Mouse (Mus musculus): ENCODE measurements around the gene Rap1gds1. TPM values are rescaled to one million over a fixed set of nuclear protein-coding genes. Genes with fewer than 3 reads are reported as not detected.

The Rap1gds1 gene
- polyA plus RNA-seq, 1 experiment from 2014 or later: 69.7 TPM

- Histone ChIP-seq H3K4me2 (ENCODE audit: low read length) (peak overlapping the region; percentile 90), H3K27me3 (ENCODE audit: control insufficient read depth, insufficient read depth, low read length) (no peaks in the 10 kb centered on the region), H3K9me3 (ENCODE audit: control insufficient read depth, low read length) (no peaks in the 10 kb centered on the region), H3K4me3 (replicated peaks; ENCODE audit: low read depth, low read length) (peak overlapping the region; percentile 91), H3K9ac (replicated peaks; ENCODE audit: low read length) (peak overlapping the region; percentile 76), H3K36me3 (ENCODE audit: control insufficient read depth, insufficient read depth, low read length) (no peaks in the 10 kb centered on the region), H3K4me1 (ENCODE audit: control insufficient read depth, insufficient read depth, low read length) (peaks cover 3% of the 10 kb centered on the region; the same call in 1 of the 2 replicates), H3K27ac (replicated peaks; ENCODE audit: low read depth, low read length) (peak overlapping the region; percentile 96)
- DNase-seq (peak; percentile 96), ATAC-seq (ENCODE audit: low FRiP score, low TSS enrichment) (peak; percentile 98)
- under 1% methylated on average over 68 of the region's 72 CpGs for WGBS
Measured at GRCm38 (mm10) chr3:139075333-139076058, 495 bp upstream of the Rap1gds1 start.

- H3K4me2 ChIP-seq (ENCODE audit: low read length): peak overlapping the region; percentile 57
- H3K4me1 ChIP-seq (ENCODE audit: control insufficient read depth, insufficient read depth, low read length): peaks cover 3% of the 10 kb centered on the region; the same call in 1 of the 2 replicates
- DNase-seq (no peak), ATAC-seq (ENCODE audit: low FRiP score, low TSS enrichment) (no peak)
- no peaks in the 10 kb centered on the region for H3K9me3 ChIP-seq (ENCODE audit: control insufficient read depth, low read length)
- H3K4me3 ChIP-seq (replicated peaks; ENCODE audit: low read depth, low read length): peak overlapping the region; percentile 91
- H3K27ac ChIP-seq (replicated peaks; ENCODE audit: low read depth, low read length): peak overlapping the region; percentile 96
- H3K36me3 ChIP-seq (ENCODE audit: control insufficient read depth, insufficient read depth, low read length): no peaks in the 10 kb centered on the region
- peak overlapping the region; percentile 89 for H3K9ac ChIP-seq (replicated peaks; ENCODE audit: low read length)
- H3K27me3 ChIP-seq (ENCODE audit: control insufficient read depth, insufficient read depth, low read length): no peaks in the 10 kb centered on the region
- WGBS: 4% methylated on average over 12 of the region's 12 CpGs
Measured at GRCm38 (mm10) chr3:139073801-139074483, 1.1 kb downstream of the Rap1gds1 start.

- Histone ChIP-seq H3K9ac (replicated peaks; ENCODE audit: low read length) (no peak overlapping the region), H3K27me3 (ENCODE audit: control insufficient read depth, insufficient read depth, low read length) (no peaks in the 10 kb centered on the region), H3K4me3 (replicated peaks; ENCODE audit: low read depth, low read length) (no peak overlapping the region), H3K36me3 (ENCODE audit: control insufficient read depth, insufficient read depth, low read length) (no peaks in the 10 kb centered on the region), H3K4me1 (ENCODE audit: control insufficient read depth, insufficient read depth, low read length) (peaks cover 3% of the 10 kb centered on the region; the same call in 1 of the 2 replicates), H3K4me2 (ENCODE audit: low read length) (no peak overlapping the region), H3K27ac (replicated peaks; ENCODE audit: low read depth, low read length) (no peak overlapping the region), H3K9me3 (ENCODE audit: control insufficient read depth, low read length) (no peaks in the 10 kb centered on the region)
- ATAC-seq (ENCODE audit: low FRiP score, low TSS enrichment) (no peak), DNase-seq (no peak)
- 86% methylated on average over 4 of the region's 4 CpGs for WGBS
Measured at GRCm38 (mm10) chr3:139069539-139069938, 5.5 kb downstream of the Rap1gds1 start.

- Histone ChIP-seq H3K27me3 (ENCODE audit: control insufficient read depth, insufficient read depth, low read length) (no peaks in the 10 kb centered on the region), H3K9ac (replicated peaks; ENCODE audit: low read length) (no peak overlapping the region), H3K4me3 (replicated peaks; ENCODE audit: low read depth, low read length) (no peak overlapping the region), H3K4me1 (ENCODE audit: control insufficient read depth, insufficient read depth, low read length) (no peaks in the 10 kb centered on the region), H3K4me2 (ENCODE audit: low read length) (no peak overlapping the region), H3K9me3 (ENCODE audit: control insufficient read depth, low read length) (no peaks in the 10 kb centered on the region; the same call in 1 of the 2 replicates), H3K36me3 (ENCODE audit: control insufficient read depth, insufficient read depth, low read length) (0 out of 2 replicates have a peak, but pooled peaks cover 2% of the 10 kb centered on the region), H3K27ac (replicated peaks; ENCODE audit: low read depth, low read length) (no peak overlapping the region)
- 96% methylated on average over 9 of the region's 9 CpGs for WGBS
- no peak for ATAC-seq (ENCODE audit: low FRiP score, low TSS enrichment)
- no peak for DNase-seq
Measured at GRCm38 (mm10) chr3:139064076-139064475, 10.9 kb downstream of the Rap1gds1 start.

- H3K4me3 ChIP-seq (replicated peaks; ENCODE audit: low read depth, low read length): no peak overlapping the region
- no peak overlapping the region for H3K27ac ChIP-seq (replicated peaks; ENCODE audit: low read depth, low read length)
- DNase-seq (no peak), ATAC-seq (ENCODE audit: low FRiP score, low TSS enrichment) (no peak)
- no peak overlapping the region for H3K9ac ChIP-seq (replicated peaks; ENCODE audit: low read length)
- WGBS: 98% methylated on average over 3 of the region's 3 CpGs
- no peaks in the 10 kb centered on the region for H3K4me1 ChIP-seq (ENCODE audit: control insufficient read depth, insufficient read depth, low read length)
- H3K4me2 ChIP-seq (ENCODE audit: low read length): no peak overlapping the region
- H3K27me3 ChIP-seq (ENCODE audit: control insufficient read depth, insufficient read depth, low read length): no peaks in the 10 kb centered on the region
- H3K36me3 ChIP-seq (ENCODE audit: control insufficient read depth, insufficient read depth, low read length): 0 out of 2 replicates have a peak, but pooled peaks cover 2% of the 10 kb centered on the region
- no peaks in the 10 kb centered on the region; the same call in 1 of the 2 replicates for H3K9me3 ChIP-seq (ENCODE audit: control insufficient read depth, low read length)
Measured at GRCm38 (mm10) chr3:139062088-139062487, 12.9 kb downstream of the Rap1gds1 start.

GRCm38 (mm10) chr3:139048701-139049622 is 26.0 kb downstream of the Rap1gds1 start:
- Histone ChIP-seq H3K27ac (replicated peaks; ENCODE audit: low read depth, low read length) (no peak overlapping the region), H3K4me2 (ENCODE audit: low read length) (no peak overlapping the region)
- 94% methylated on average over 12 of the region's 12 CpGs for WGBS

GRCm38 (mm10) chr3:139042433-139042854 is 32.6 kb downstream of the Rap1gds1 start:
- 86% methylated on average over 3 of the region's 3 CpGs for WGBS
- Histone ChIP-seq H3K27ac (replicated peaks; ENCODE audit: low read depth, low read length) (no peak overlapping the region), H3K4me1 (ENCODE audit: control insufficient read depth, insufficient read depth, low read length) (no peaks in the 10 kb centered on the region), H3K4me2 (ENCODE audit: low read length) (no peak overlapping the region), H3K9ac (replicated peaks; ENCODE audit: low read length) (no peak overlapping the region), H3K4me3 (replicated peaks; ENCODE audit: low read depth, low read length) (no peak overlapping the region), H3K36me3 (ENCODE audit: control insufficient read depth, insufficient read depth, low read length) (no peaks in the 10 kb centered on the region), H3K9me3 (ENCODE audit: control insufficient read depth, low read length) (0 out of 2 replicates have a peak, but pooled peaks cover 5% of the 10 kb centered on the region), H3K27me3 (ENCODE audit: control insufficient read depth, insufficient read depth, low read length) (no peaks in the 10 kb centered on the region)
- ATAC-seq (ENCODE audit: low FRiP score, low TSS enrichment): no peak
- DNase-seq: no peak

More at GRCm38 (mm10) chr3:139048701-139049622, 26.0 kb downstream of the Rap1gds1 start:
- Histone ChIP-seq H3K9me3 (ENCODE audit: control insufficient read depth, low read length) (no peaks in the 10 kb centered on the region), H3K36me3 (ENCODE audit: control insufficient read depth, insufficient read depth, low read length) (peaks cover 5% of the 10 kb centered on the region; the same call in 1 of the 2 replicates), H3K4me1 (ENCODE audit: control insufficient read depth, insufficient read depth, low read length) (no peaks in the 10 kb centered on the region), H3K27me3 (ENCODE audit: control insufficient read depth, insufficient read depth, low read length) (no peaks in the 10 kb centered on the region), H3K9ac (replicated peaks; ENCODE audit: low read length) (no peak overlapping the region), H3K4me3 (replicated peaks; ENCODE audit: low read depth, low read length) (no peak overlapping the region)
- ATAC-seq (ENCODE audit: low FRiP score, low TSS enrichment) (no peak), DNase-seq (no peak)

- Histone ChIP-seq H3K27me3 (ENCODE audit: control insufficient read depth, insufficient read depth, low read length) (no peaks in the 10 kb centered on the region), H3K4me2 (ENCODE audit: low read length) (no peak overlapping the region), H3K27ac (replicated peaks; ENCODE audit: low read depth, low read length) (no peak overlapping the region), H3K9ac (replicated peaks; ENCODE audit: low read length) (no peak overlapping the region), H3K36me3 (ENCODE audit: control insufficient read depth, insufficient read depth, low read length) (no peaks in the 10 kb centered on the region), H3K4me1 (ENCODE audit: control insufficient read depth, insufficient read depth, low read length) (no peaks in the 10 kb centered on the region), H3K4me3 (replicated peaks; ENCODE audit: low read depth, low read length) (no peak overlapping the region), H3K9me3 (ENCODE audit: control insufficient read depth, low read length) (0 out of 2 replicates have a peak, but pooled peaks cover 5% of the 10 kb centered on the region)
- WGBS: 94% methylated on average over 4 of the region's 4 CpGs
- no peak for DNase-seq
- ATAC-seq (ENCODE audit: low FRiP score, low TSS enrichment): no peak
Measured at GRCm38 (mm10) chr3:139041921-139042320, 33.1 kb downstream of the Rap1gds1 start.

Data from midbrain, embryonic 14.5 days (tissue).